Mouse (Mus musculus) testis, adult 10 weeks (tissue): ENCODE results near the gene Sec14l3. TPM values are rescaled to one million over a fixed set of nuclear protein-coding genes. Genes with fewer than 3 reads are reported as not detected.

Experiments
- polyA plus RNA-seq: library from polyadenylated mRNA; stranded (reverse); fragments of 350-450 nt; fragmentation: Illumina TruSeq; extraction: RNeasy Lipid Tissue Mini Kit (QIAGEN cat#74804); gene quantifications from one replicate; pipeline ENCODE4 v1.2.3, GENCODE M21; 2014; ENCODE audit warnings: low read depth, low replicate concordance

Sec14l3 gene
- polyA plus RNA-seq: 0.64 TPM

GRCm38 (mm10) chr11:4064627-4065122, at the start of gene Sec14l3:
Gene Sec14l3, plus strand, starts transcription at chr11:4064841.

GRCm38 (mm10) chr11:4031126-4031941, 33.3 kb upstream of the Sec14l3 start, which contains the start of gene Sec14l4:
Gene Sec14l4, plus strand, starts transcription at chr11:4031462.

GRCm38 (mm10) chr11:4095171-4096053, 30.8 kb downstream of the Sec14l3 start, which contains the start of gene Mtfp1:
Gene Mtfp1, minus strand, starts transcription at chr11:4095445.

GRCm38 (mm10) chr11:4122742-4123579, 58.3 kb downstream of the Sec14l3 start, which contains the start of gene Sec14l2:
Gene Sec14l2, minus strand, starts transcription at chr11:4123415.

Other genes starting within 250 kb of the Sec14l3 start
- 77.2 TPM for gene Osbp2, start 200.9 kb upstream of the Sec14l3 start, polyA plus RNA-seq
- gene 4921536K21Rik, start 169.7 kb upstream of the Sec14l3 start, polyA plus RNA-seq: 39.7 TPM
- gene Dusp18, start 169.6 kb upstream of the Sec14l3 start, polyA plus RNA-seq: 13.5 TPM
- not detected for gene Slc35e4, start 150.2 kb upstream of the Sec14l3 start, polyA plus RNA-seq
- 0.98 TPM for gene Tcn2, start 132.7 kb upstream of the Sec14l3 start, polyA plus RNA-seq
- 35.2 TPM for gene Pes1, start 100.9 kb upstream of the Sec14l3 start, polyA plus RNA-seq
- 0.63 TPM for gene 4930556J24Rik, start 88.1 kb upstream of the Sec14l3 start, polyA plus RNA-seq
- not detected for gene Gal3st1, start 81.2 kb upstream of the Sec14l3 start, polyA plus RNA-seq
- gene Sec14l4, start 33.4 kb upstream of the Sec14l3 start, polyA plus RNA-seq: 0.64 TPM
- gene Mtfp1, start 30.6 kb downstream of the Sec14l3 start, polyA plus RNA-seq: 3.5 TPM
- gene Sec14l2, start 58.6 kb downstream of the Sec14l3 start, polyA plus RNA-seq: 1.4 TPM
- 0.78 TPM for gene Rnf215, start 70.4 kb downstream of the Sec14l3 start, polyA plus RNA-seq
- gene Ccdc157, start 95.5 kb downstream of the Sec14l3 start, polyA plus RNA-seq: 10.2 TPM
- 19.3 TPM for gene Sf3a1, start 95.5 kb downstream of the Sec14l3 start, polyA plus RNA-seq
- not detected for gene Tbc1d10a, start 121.9 kb downstream of the Sec14l3 start, polyA plus RNA-seq
- gene Castor1, start 153.4 kb downstream of the Sec14l3 start, polyA plus RNA-seq: 0.13 TPM
- not detected for gene Osm, start 171.6 kb downstream of the Sec14l3 start, polyA plus RNA-seq
- gene Lif, start 192.7 kb downstream of the Sec14l3 start, polyA plus RNA-seq: 0.06 TPM